ENCODE assay signal across 13 mouse cellular contexts in the genomic region with DNA sequence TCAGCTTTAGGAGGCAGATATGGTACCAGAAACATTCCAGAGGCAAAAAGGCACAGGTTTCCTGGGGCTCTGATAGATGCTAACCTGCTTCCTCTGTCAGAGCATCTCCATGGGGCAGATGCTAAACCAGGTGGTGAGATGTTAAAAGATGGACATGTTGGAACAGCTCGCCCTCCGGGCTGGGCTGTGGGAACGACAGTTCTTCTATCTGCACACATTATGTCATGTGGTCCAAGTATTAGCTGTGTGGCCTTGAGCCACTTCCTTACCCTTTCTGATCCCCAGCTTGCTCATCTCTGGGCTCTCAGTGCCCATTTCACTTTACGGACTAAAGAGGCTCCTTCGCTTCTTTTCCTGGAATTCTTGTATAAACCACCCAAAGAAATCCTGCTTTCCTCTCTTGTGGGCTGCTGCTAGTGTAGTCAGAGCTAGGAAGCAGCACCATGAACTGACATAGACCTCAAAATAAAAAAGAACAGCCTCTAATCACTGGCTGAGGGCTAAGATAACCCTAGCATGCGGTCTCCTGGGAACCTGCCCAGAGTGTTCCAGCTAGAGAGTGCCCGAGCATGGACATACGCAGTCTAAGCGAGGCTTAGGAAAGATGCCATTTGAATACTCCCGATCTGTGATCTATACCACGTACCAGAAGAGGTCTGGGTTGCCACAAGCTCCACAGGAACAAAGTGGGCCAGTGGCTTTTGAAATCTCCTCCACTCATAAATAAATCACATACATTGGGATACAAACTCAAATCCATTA.
DNase-seq lines count a peak whose midpoint lies in the region; ATAC-seq and TF ChIP-seq lines count a peak whose summit lies in the region.
"Had no signal": no experiment of that assay in that cellular context is flagged by ENCODE, and none has a peak within 500 bp of the region (broad histone marks: within the 10 kb centered on the region; RNA-seq: fewer than 3 reads in every experiment).

No protein-coding gene starts in this region.

- 89% methylated on average over 11 of the region's 11 CpGs for WGBS in hindbrain, embryonic 13.5 days
- 90% methylated on average over 11 of the region's 11 CpGs for WGBS in hindbrain, embryonic 11.5 days
- 91% methylated on average over 11 of the region's 11 CpGs for WGBS in hindbrain, embryonic 15.5 days
- WGBS in intestine, postnatal 0 days = 92% methylated on average over 11 of the region's 11 CpGs

- 0 out of 2 replicates have a peak overlapping the region, but pooled peaks have one; percentile 36 for H3K27ac ChIP-seq in hindbrain, embryonic 13.5 days
- no peak overlapping the region for H3K27ac ChIP-seq in hindbrain, embryonic 11.5 days (ENCODE audit: low read depth, low read length)
- H3K27ac ChIP-seq in hindbrain, embryonic 15.5 days (replicated peaks) = peak overlapping the region; percentile 32; the same call in 1 of the 2 replicates
- no peak overlapping the region for H3K27ac ChIP-seq in intestine, postnatal 0 days (ENCODE audit: low read depth, low read length)
- H3K27ac ChIP-seq: limb, embryonic 13.5 days had no signal

- peaks cover 14% of the 10 kb centered on the region for H3K27me3 ChIP-seq in hindbrain, embryonic 13.5 days
- H3K27me3 ChIP-seq in hindbrain, embryonic 11.5 days (ENCODE audit: control insufficient read depth, insufficient read depth, low read length) = peaks cover 2% of the 10 kb centered on the region; the same call in 1 of the 2 replicates
- H3K27me3 ChIP-seq in hindbrain, embryonic 15.5 days = peaks cover 4% of the 10 kb centered on the region; the same call in 1 of the 2 replicates
- H3K27me3 ChIP-seq in intestine, postnatal 0 days (replicated peaks; ENCODE audit: control insufficient read depth, insufficient read depth, low read length) = no peaks in the 10 kb centered on the region

- peak overlapping the region; percentile 80 for H3K4me2 ChIP-seq in hindbrain, embryonic 13.5 days
- H3K4me2 ChIP-seq in hindbrain, embryonic 11.5 days (replicated peaks; ENCODE audit: low read depth, low read length) = no peak overlapping the region
- peak overlapping the region; percentile 88 for H3K4me2 ChIP-seq in hindbrain, embryonic 15.5 days
- no peak overlapping the region; the same call in 1 of the 2 replicates for H3K4me2 ChIP-seq in intestine, postnatal 0 days (replicated peaks; ENCODE audit: low read depth)

- H3K9ac ChIP-seq in hindbrain, embryonic 13.5 days = no peak overlapping the region
- H3K9ac ChIP-seq in hindbrain, embryonic 11.5 days (ENCODE audit: low read depth, low read length) = no peak overlapping the region
- no peak overlapping the region for H3K9ac ChIP-seq in hindbrain, embryonic 15.5 days
- H3K9ac ChIP-seq in intestine, postnatal 0 days (ENCODE audit: low read depth, low read length) = no peak overlapping the region
- H3K9ac ChIP-seq: limb, embryonic 13.5 days had no signal

- peaks cover 46% of the 10 kb centered on the region for H3K4me1 ChIP-seq in hindbrain, embryonic 13.5 days (replicated peaks)
- peaks cover 9% of the 10 kb centered on the region for H3K4me1 ChIP-seq in hindbrain, embryonic 11.5 days (replicated peaks; ENCODE audit: control insufficient read depth, insufficient read depth, low read length)
- H3K4me1 ChIP-seq in hindbrain, embryonic 15.5 days (replicated peaks) = peaks cover 39% of the 10 kb centered on the region
- H3K4me1 ChIP-seq in intestine, postnatal 0 days (replicated peaks; ENCODE audit: control insufficient read depth, insufficient read depth, low read length) = peaks cover 5% of the 10 kb centered on the region; the same call in 1 of the 2 replicates

- H3K4me3 ChIP-seq in hindbrain, embryonic 13.5 days = peak overlapping the region; percentile 49
- no peak overlapping the region for H3K4me3 ChIP-seq in hindbrain, embryonic 11.5 days (ENCODE audit: low read depth, low read length)
- H3K4me3 ChIP-seq in hindbrain, embryonic 15.5 days = peak overlapping the region; percentile 50; the same call in 1 of the 2 replicates
- no peak overlapping the region for H3K4me3 ChIP-seq in intestine, postnatal 0 days (ENCODE audit: low read depth, low read length)

- ATAC-seq in hindbrain, embryonic 13.5 days (ENCODE audit: low FRiP score) = no peak
- ATAC-seq in hindbrain, embryonic 11.5 days (ENCODE audit: low FRiP score) = no peak
- ATAC-seq in hindbrain, embryonic 15.5 days (ENCODE audit: low FRiP score, low read depth) = no peak
- ATAC-seq in intestine, postnatal 0 days = no peak

- H3K36me3 ChIP-seq in hindbrain, embryonic 13.5 days = no peaks in the 10 kb centered on the region
- no peaks in the 10 kb centered on the region for H3K36me3 ChIP-seq in hindbrain, embryonic 11.5 days (ENCODE audit: control insufficient read depth, insufficient read depth, low read length)
- no peaks in the 10 kb centered on the region for H3K36me3 ChIP-seq in hindbrain, embryonic 15.5 days
- H3K36me3 ChIP-seq in intestine, postnatal 0 days (ENCODE audit: control insufficient read depth, insufficient read depth) = no peaks in the 10 kb centered on the region
- H3K36me3 ChIP-seq: limb, embryonic 13.5 days had no signal

- no peak for DNase-seq in hindbrain, embryonic 11.5 days (ENCODE audit: low spot score)
- peak; percentile 76 for DNase-seq in cerebellum, adult 9-10 months
- peak; percentile 50 to 61 for DNase-seq in cerebellum, postnatal 36 days
- no peak for DNase-seq in urinary bladder, postnatal 10 days (ENCODE audit: low spot score)
- DNase-seq in B cell, adult 2 months = no peak
- DNase-seq: gastrocnemius, postnatal 10 days; kidney, adult 2 months; layer of hippocampus, adult 9-11 months; spleen, adult 18-20 months had no signal

- no peak for TF ChIP-seq CTCF in intestine, postnatal 0 days (IDR thresholded peaks at IDR 0.05; ENCODE audit: low read depth)

- no peaks in the 10 kb centered on the region for H3K9me3 ChIP-seq in hindbrain, embryonic 13.5 days
- no peaks in the 10 kb centered on the region for H3K9me3 ChIP-seq in hindbrain, embryonic 11.5 days (ENCODE audit: control insufficient read depth, low read length)
- no peaks in the 10 kb centered on the region for H3K9me3 ChIP-seq in hindbrain, embryonic 15.5 days
- H3K9me3 ChIP-seq in intestine, postnatal 0 days (ENCODE audit: control insufficient read depth) = no peaks in the 10 kb centered on the region
- H3K9me3 ChIP-seq: limb, embryonic 13.5 days had no signal

Comparison
In these comparisons a context has a peak if more than half of its experiments do, and no peak if none do; other contexts are left out.
1. H3K27ac ChIP-seq: peak in hindbrain, embryonic 13.5 days (single experiment) and hindbrain, embryonic 15.5 days (single experiment); none in hindbrain, embryonic 11.5 days (single experiment) and intestine, postnatal 0 days (single experiment).
2. H3K4me2 ChIP-seq: peak in hindbrain, embryonic 13.5 days (single experiment) and hindbrain, embryonic 15.5 days (single experiment); none in hindbrain, embryonic 11.5 days (single experiment) and intestine, postnatal 0 days (single experiment).
3. H3K4me3 ChIP-seq: peak in hindbrain, embryonic 13.5 days (single experiment) and hindbrain, embryonic 15.5 days (single experiment); none in hindbrain, embryonic 11.5 days (single experiment) and intestine, postnatal 0 days (single experiment).
4. DNase-seq: peak in cerebellum, adult 9-10 months (single experiment) and cerebellum, postnatal 36 days (2 of 2); none in hindbrain, embryonic 11.5 days (single experiment), urinary bladder, postnatal 10 days (single experiment) and B cell, adult 2 months (0 of 2).